Mouse (Mus musculus) lung, postnatal 25 days (tissue): ENCODE data around the gene Jdp2.

ENCODE experiments used
- DNase-seq: peaks from one replicate; pipeline ENCODE4 v3.0.0; 2022; ENCODE audit warnings: low spot score

Jdp2 gene

DNA sequence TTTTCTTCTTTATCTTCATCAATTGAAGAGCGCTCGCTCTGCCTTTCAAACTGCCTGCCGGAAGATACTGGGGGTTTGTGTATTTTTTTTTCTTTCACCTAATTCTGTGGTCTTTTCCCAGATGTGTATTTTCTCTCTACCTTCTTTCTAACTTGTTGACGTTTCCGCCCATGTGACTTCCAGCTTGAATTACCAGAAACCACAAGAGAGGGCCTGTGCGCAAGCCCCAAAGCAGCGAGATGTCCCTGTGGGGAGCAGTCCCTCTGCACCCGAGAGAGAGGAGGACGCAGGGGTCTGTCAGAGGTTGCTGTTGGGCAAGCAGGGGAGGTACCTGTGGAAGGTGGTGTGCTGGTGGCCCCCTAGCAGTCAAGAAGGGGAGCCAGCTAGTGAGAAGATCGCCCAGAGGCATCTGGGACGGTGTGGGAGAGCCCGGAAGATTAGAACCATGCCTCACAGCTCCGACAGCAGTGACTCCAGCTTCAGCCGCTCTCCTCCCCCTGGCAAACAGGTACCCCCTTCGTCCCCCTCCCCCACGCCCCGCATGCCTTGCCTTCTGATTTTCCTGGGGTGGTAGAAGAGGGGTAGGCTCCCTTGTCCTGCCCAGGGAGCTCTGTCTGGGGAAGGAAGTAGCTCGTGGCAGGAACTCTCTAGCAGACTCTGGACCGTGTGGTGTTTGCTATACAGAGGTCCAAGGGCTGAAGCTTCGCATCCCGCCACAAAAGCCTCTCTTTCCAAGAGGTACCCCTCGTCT lies 87.8 kb downstream of the Jdp2 start, which contains the start of gene Batf:
Gene Batf, plus strand, starts transcription at position 204 of the 751 bp plus-strand sequence.
- peak; percentile 50 for DNase-seq

DNA sequence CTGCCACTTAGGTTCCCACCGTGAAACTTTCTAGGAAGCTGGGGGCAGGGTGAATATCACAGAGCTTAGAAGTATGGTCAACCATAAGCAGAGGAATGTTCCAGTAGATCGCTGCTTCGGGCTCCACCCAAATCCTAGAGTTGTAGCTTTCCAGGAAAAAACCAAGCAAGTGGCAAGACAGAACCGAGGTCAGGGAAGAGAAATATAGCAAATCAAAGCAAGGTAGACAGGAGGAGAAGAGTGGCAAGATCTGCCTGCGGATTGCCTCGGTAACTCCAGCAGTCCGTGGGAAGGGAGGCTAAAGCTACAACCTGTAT lies 88.3 kb downstream of the Jdp2 start:
- DNase-seq: no peak

- DNase-seq: no peak
These were observed 89.0 kb downstream of the Jdp2 start for GRCm38 (mm10) chr12:85687846-85688245.
